Mouse (Mus musculus) spleen, adult 2 months (tissue): ENCODE measurements around the gene Abl1.

Source experiments
- CTCF ChIP-seq: fragments of 200-500 bp; IDR thresholded peaks from 2 replicates; pipeline ENCODE4 v1.5.1; 2011; ENCODE audit warnings: mild to moderate bottlenecking, inconsistent platforms; ENCODE audit not compliant: insufficient read depth, insufficient read length, insufficient replicate concordance; ENCODE audit errors: extremely low read depth
- POLR2A ChIP-seq: fragments of 200-500 bp; IDR thresholded peaks from 2 replicates; pipeline ENCODE4 v1.6.1; 2011; ENCODE audit warnings: low read depth, low read length, inconsistent platforms

DNA sequence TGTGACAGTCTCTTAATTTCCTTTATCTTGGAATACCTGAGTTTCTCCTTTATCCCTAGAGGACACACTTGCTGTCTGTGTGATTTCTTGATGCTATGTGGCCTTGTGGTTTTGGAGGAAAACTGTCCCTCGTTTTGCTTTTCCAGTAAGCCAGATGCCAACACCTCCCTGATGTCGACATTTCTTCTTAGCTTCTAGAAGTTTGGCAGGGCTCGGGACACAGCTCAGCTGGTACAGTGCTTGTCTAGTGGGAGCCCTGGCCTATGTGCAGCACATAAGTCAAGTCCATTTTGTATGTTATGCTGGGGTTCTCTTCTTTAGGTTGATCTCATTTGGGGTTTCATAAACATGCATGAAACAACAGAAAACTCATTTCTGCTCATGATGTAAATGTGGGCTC, 50.9 kb downstream of the Abl1 start:
- TF ChIP-seq POLR2A (no peak), CTCF (no peak)
